ENCODE assay signal across 16 mouse cellular contexts in the genomic region with DNA sequence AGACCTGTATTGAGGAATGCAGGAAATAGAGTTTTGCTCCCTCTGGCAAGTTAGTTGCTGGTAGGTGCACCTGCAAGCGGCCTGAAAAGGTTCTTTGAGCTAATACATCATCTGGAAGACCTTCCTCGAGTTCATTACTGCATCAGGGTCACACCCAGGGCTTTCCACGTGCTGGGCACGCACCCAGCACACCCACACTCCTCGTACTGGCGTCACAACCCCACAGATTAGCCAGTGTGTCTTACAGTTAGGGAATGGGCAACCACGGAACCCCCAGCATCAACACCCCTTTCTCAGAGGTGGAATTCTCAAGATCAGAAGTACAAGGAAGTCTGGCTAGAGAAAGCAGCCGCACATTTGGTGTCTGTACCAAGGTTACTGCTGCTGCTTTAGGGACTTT. TPM values are rescaled to one million over a fixed set of nuclear protein-coding genes. Genes with fewer than 3 reads are reported as not detected.
DNase-seq lines count a peak whose midpoint lies in the region; ATAC-seq lines count a peak whose summit lies in the region.
"Had no signal": no experiment of that assay in that cellular context is flagged by ENCODE, and none has a peak within 500 bp of the region (broad histone marks: within the 10 kb centered on the region; RNA-seq: fewer than 3 reads in every experiment).

No protein-coding gene starts in this region.

- no peak for DNase-seq in embryonic facial prominence, embryonic 10.5 days (ENCODE audit: low spot score)
- peak; percentile 23 for DNase-seq in liver, embryonic 11.5 days (ENCODE audit: low spot score)
- no peak for DNase-seq in liver
- peak; percentile 52 for DNase-seq in intestine, embryonic 14.5 days (ENCODE audit: low spot score)
- DNase-seq in layer of hippocampus, adult 11-12 months (ENCODE audit: low spot score): no peak
- no peak for DNase-seq in testis, postnatal 10 days (ENCODE audit: low spot score)
- DNase-seq: gastrocnemius, adult 2 months had no signal

- ATAC-seq in embryonic facial prominence, embryonic 13.5 days (ENCODE audit: insufficient number of reproducible peaks, insufficient read depth, low FRiP score, low TSS enrichment, low read depth): no peak
- ATAC-seq in liver, embryonic 11.5 days (replicated peaks; ENCODE audit: low FRiP score): no peak
- no peak for ATAC-seq in intestine, embryonic 14.5 days (replicated peaks; ENCODE audit: low FRiP score, low TSS enrichment, low read depth)
- ATAC-seq in stomach, embryonic 14.5 days (ENCODE audit: insufficient number of reproducible peaks, insufficient read depth, low FRiP score, low read depth): no peak

- H3K4me3 ChIP-seq in embryonic facial prominence, embryonic 13.5 days: no peak overlapping the region
- H3K4me3 ChIP-seq in embryonic facial prominence, embryonic 10.5 days: no peak overlapping the region
- H3K4me3 ChIP-seq in liver, embryonic 11.5 days (ENCODE audit: low read depth, low read length): no peak overlapping the region
- no peak overlapping the region for H3K4me3 ChIP-seq in intestine, embryonic 14.5 days (ENCODE audit: low read depth, low read length)
- no peak overlapping the region for H3K4me3 ChIP-seq in stomach, embryonic 14.5 days (ENCODE audit: low read depth, low read length)
- H3K4me3 ChIP-seq: forebrain, embryonic 10.5 days; gastrocnemius, adult 2 months; heart, embryonic 12.5 days; hindbrain, embryonic 10.5 days; limb, embryonic 13.5 days; midbrain, embryonic 15.5 days had no signal

- 0 out of 2 replicates have a peak overlapping the region, but pooled peaks have one; percentile 2 for H3K27ac ChIP-seq in embryonic facial prominence, embryonic 13.5 days
- no peak overlapping the region for H3K27ac ChIP-seq in embryonic facial prominence, embryonic 10.5 days (replicated peaks)
- no peak overlapping the region for H3K27ac ChIP-seq in liver, embryonic 11.5 days (ENCODE audit: low read depth, low read length)
- no peak overlapping the region for H3K27ac ChIP-seq in intestine, embryonic 14.5 days (ENCODE audit: low read depth)
- peak overlapping the region; percentile 22; the same call in 1 of the 2 replicates for H3K27ac ChIP-seq in stomach, embryonic 14.5 days (ENCODE audit: low read length)
- H3K27ac ChIP-seq: forebrain, embryonic 10.5 days; gastrocnemius, adult 2 months; hindbrain, embryonic 10.5 days; hindbrain, postnatal 0 days; limb, embryonic 13.5 days; midbrain, embryonic 15.5 days had no signal

- no peaks in the 10 kb centered on the region for H3K27me3 ChIP-seq in embryonic facial prominence, embryonic 13.5 days
- no peaks in the 10 kb centered on the region for H3K27me3 ChIP-seq in embryonic facial prominence, embryonic 10.5 days (replicated peaks; ENCODE audit: low read depth, poor library complexity, severe bottlenecking)
- no peaks in the 10 kb centered on the region for H3K27me3 ChIP-seq in liver, embryonic 11.5 days (replicated peaks; ENCODE audit: control insufficient read depth, insufficient read depth, low read length)
- no peaks in the 10 kb centered on the region for H3K27me3 ChIP-seq in intestine, embryonic 14.5 days (replicated peaks; ENCODE audit: control insufficient read depth, insufficient read depth, low read length)
- H3K27me3 ChIP-seq in stomach, embryonic 14.5 days (ENCODE audit: control insufficient read depth, insufficient read depth, low read length): no peaks in the 10 kb centered on the region
- H3K27me3 ChIP-seq: heart, embryonic 12.5 days; limb, embryonic 13.5 days; midbrain, embryonic 15.5 days had no signal

- no peaks in the 10 kb centered on the region for H3K9me3 ChIP-seq in embryonic facial prominence, embryonic 13.5 days
- H3K9me3 ChIP-seq in embryonic facial prominence, embryonic 10.5 days: no peaks in the 10 kb centered on the region
- no peaks in the 10 kb centered on the region for H3K9me3 ChIP-seq in liver, embryonic 11.5 days (ENCODE audit: control insufficient read depth, low read length)
- H3K9me3 ChIP-seq in intestine, embryonic 14.5 days (ENCODE audit: control insufficient read depth, low read length): no peaks in the 10 kb centered on the region
- no peaks in the 10 kb centered on the region for H3K9me3 ChIP-seq in stomach, embryonic 14.5 days (ENCODE audit: control insufficient read depth, low read depth, low read length)
- H3K9me3 ChIP-seq: forebrain, embryonic 10.5 days; heart, embryonic 12.5 days; hindbrain, embryonic 10.5 days; limb, embryonic 13.5 days; midbrain, embryonic 15.5 days had no signal

- 0 out of 2 replicates have a peak, but pooled peaks cover 3% of the 10 kb centered on the region for H3K36me3 ChIP-seq in embryonic facial prominence, embryonic 13.5 days
- peaks cover 8% of the 10 kb centered on the region; the same call in 1 of the 2 replicates for H3K36me3 ChIP-seq in embryonic facial prominence, embryonic 10.5 days (replicated peaks)
- no peaks in the 10 kb centered on the region for H3K36me3 ChIP-seq in liver, embryonic 11.5 days (ENCODE audit: control insufficient read depth, insufficient read depth, low read length)
- no peaks in the 10 kb centered on the region for H3K36me3 ChIP-seq in intestine, embryonic 14.5 days (ENCODE audit: control insufficient read depth, insufficient read depth, low read length)
- H3K36me3 ChIP-seq in stomach, embryonic 14.5 days (ENCODE audit: control insufficient read depth, insufficient read depth, low read length): no peaks in the 10 kb centered on the region
- H3K36me3 ChIP-seq: heart, embryonic 12.5 days; limb, embryonic 13.5 days; midbrain, embryonic 15.5 days had no signal

- H3K4me2 ChIP-seq in embryonic facial prominence, embryonic 13.5 days: no peak overlapping the region
- H3K4me2 ChIP-seq in liver, embryonic 11.5 days: no peak overlapping the region
- H3K4me2 ChIP-seq in intestine, embryonic 14.5 days (ENCODE audit: low read length): no peak overlapping the region
- no peak overlapping the region; the same call in 1 of the 2 replicates for H3K4me2 ChIP-seq in stomach, embryonic 14.5 days (replicated peaks; ENCODE audit: low read depth, low read length)
- H3K4me2 ChIP-seq: heart, embryonic 12.5 days; limb, embryonic 13.5 days; midbrain, embryonic 15.5 days had no signal

- 77% methylated on average over 8 of the region's 8 CpGs for WGBS in embryonic facial prominence, embryonic 13.5 days
- WGBS in embryonic facial prominence, embryonic 10.5 days: 89% methylated on average over 8 of the region's 8 CpGs
- whole genome bisulfite sequencing in liver, embryonic 11.5 days: 88% methylated on average over 8 of the region's 8 CpGs
- WGBS in intestine, embryonic 14.5 days: 75% methylated on average over 8 of the region's 8 CpGs
- 75% methylated on average over 8 of the region's 8 CpGs for WGBS in stomach, embryonic 14.5 days

- peaks cover 12% of the 10 kb centered on the region for H3K4me1 ChIP-seq in embryonic facial prominence, embryonic 13.5 days
- H3K4me1 ChIP-seq in embryonic facial prominence, embryonic 10.5 days: peaks cover 2% of the 10 kb centered on the region; the same call in 1 of the 2 replicates
- no peaks in the 10 kb centered on the region for H3K4me1 ChIP-seq in liver, embryonic 11.5 days (replicated peaks; ENCODE audit: control insufficient read depth, insufficient read depth, low read length)
- H3K4me1 ChIP-seq in intestine, embryonic 14.5 days (replicated peaks; ENCODE audit: control insufficient read depth, insufficient read depth, low read length): no peaks in the 10 kb centered on the region
- H3K4me1 ChIP-seq in stomach, embryonic 14.5 days (ENCODE audit: control insufficient read depth, insufficient read depth, low read length): 0 out of 2 replicates have a peak, but pooled peaks cover 5% of the 10 kb centered on the region
- H3K4me1 ChIP-seq: hindbrain, embryonic 10.5 days; limb, embryonic 13.5 days; midbrain, embryonic 15.5 days had no signal

- H3K9ac ChIP-seq in embryonic facial prominence, embryonic 13.5 days: no peak overlapping the region
- no peak overlapping the region for H3K9ac ChIP-seq in liver, embryonic 11.5 days (ENCODE audit: low read depth, low read length)
- no peak overlapping the region for H3K9ac ChIP-seq in intestine, embryonic 14.5 days (ENCODE audit: low read length)
- H3K9ac ChIP-seq in stomach, embryonic 14.5 days (replicated peaks; ENCODE audit: low read depth, low read length): no peak overlapping the region
- H3K9ac ChIP-seq: forebrain, postnatal 0 days; heart, embryonic 12.5 days; limb, embryonic 13.5 days; midbrain, embryonic 15.5 days had no signal

RNA-seq across cellular contexts. Expression of gene Slc3a1, which starts 3.9 kb away (rescaled TPM):
- polyA plus RNA-seq in embryonic facial prominence, embryonic 13.5 days (2015; fragmentation: Nextera tagmentation; extraction: Ambion mirVana): 0.37 and 0.81 TPM in 2 replicates
- polyA plus RNA-seq in embryonic facial prominence, embryonic 10.5 days (2016; fragmentation: Nextera tagmentation; extraction: Ambion mirVana): 0.39 and 0.41 TPM in 2 replicates
- polyA plus RNA-seq in liver, embryonic 11.5 days (2014; fragmentation: Nextera tagmentation; extraction: Ambion mirVana): 0.27 and 0.49 TPM in 2 replicates
- polyA plus RNA-seq in intestine, embryonic 14.5 days (2014; fragmentation: Nextera tagmentation; extraction: Ambion mirVana): 1.6 and 2.2 TPM in 2 replicates
- polyA plus RNA-seq in stomach, embryonic 14.5 days (2014; fragmentation: Nextera tagmentation; extraction: Ambion mirVana): 0.58 and 0.71 TPM in 2 replicates
- polyA plus RNA-seq: heart, embryonic 12.5 days had no signal

Comparison
In these comparisons a context has a peak if more than half of its experiments do, and no peak if none do; other contexts are left out.
1. H3K27ac ChIP-seq: peak in embryonic facial prominence, embryonic 13.5 days (single experiment) and stomach, embryonic 14.5 days (single experiment); none in embryonic facial prominence, embryonic 10.5 days (single experiment), liver, embryonic 11.5 days (single experiment) and intestine, embryonic 14.5 days (single experiment).
2. DNase-seq: peak in liver, embryonic 11.5 days (single experiment) and intestine, embryonic 14.5 days (single experiment); none in embryonic facial prominence, embryonic 10.5 days (single experiment), liver (single experiment), layer of hippocampus, adult 11-12 months (single experiment) and testis, postnatal 10 days (single experiment).